Mouse (Mus musculus): ENCODE results near the gene Mbnl3.

The Mbnl3 gene

GRCm38 (mm10) chrX:51206432-51206831 is at the start of gene Mbnl3:
TSS of gene Mbnl3 (minus strand) at chrX:51206532.
- ChIA-PET POLR2A (no interaction called here), CTCF (interaction anchor here in 1 of 4 experiments (0.5 kb wide), 1 partner anchor 1705 kb away, joined by 3 read pairs; no protein-coding TSS in a partner anchor)

- ChIA-PET POLR2A (interaction anchor here in 1 of 4 experiments (0.6 kb wide), 1 partner anchor 1847 kb away, joined by 4 read pairs; no protein-coding TSS in a partner anchor), CTCF (interaction anchor here in 1 of 4 experiments (0.5 kb wide), 1 partner anchor 1706 kb away, joined by 3 read pairs; no protein-coding TSS in a partner anchor)
Measured at GRCm38 (mm10) chrX:51205548-51206324, 596 bp downstream of the Mbnl3 start.

DNA sequence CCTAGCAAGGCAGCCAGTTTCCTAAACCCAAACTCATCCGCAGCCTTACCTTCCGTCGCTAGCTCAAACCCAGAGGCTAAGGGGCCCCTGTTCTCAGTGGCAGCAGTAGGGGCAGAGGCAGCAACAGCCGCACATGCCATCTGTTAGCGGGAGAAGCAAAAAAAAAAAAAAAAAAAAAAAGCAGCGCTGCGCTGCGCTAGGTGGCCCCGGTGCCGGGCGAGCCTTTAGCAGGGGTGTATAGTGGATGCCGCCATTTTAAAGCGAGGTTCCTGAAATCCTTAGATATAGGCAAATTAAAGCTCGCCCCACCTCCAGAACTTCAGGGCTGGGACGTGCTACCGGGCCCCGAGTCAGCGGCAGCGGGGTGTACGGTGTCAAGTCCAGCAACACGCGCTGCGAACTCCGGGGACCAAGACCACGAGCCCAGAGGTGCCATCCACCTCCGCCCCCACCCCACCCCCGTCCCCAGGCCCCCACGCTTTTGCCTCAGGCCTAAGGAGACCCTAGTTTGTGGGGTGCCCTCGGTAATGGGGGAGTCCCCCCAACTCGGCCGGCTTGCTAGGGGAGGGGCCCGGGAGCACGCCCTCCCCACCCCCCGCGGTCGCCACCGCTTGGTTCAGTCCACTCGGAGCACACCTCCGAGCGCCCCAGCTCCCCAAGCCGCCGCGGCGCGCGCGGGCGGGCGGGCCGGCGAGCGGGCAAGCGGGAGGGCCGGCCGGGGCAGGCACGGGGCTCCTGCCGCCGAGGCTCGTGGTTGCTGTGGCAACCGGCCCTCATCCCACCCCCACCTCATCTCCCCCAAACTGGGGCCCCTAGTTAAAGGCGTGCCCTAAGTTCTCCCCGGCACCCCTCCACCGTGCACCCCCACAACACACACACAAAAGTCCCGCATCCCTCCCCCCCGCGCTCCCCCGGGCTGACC is 1.4 kb downstream of the Mbnl3 start:
- ChIA-PET CTCF (no interaction called here), POLR2A (interaction anchor here in 1 of 4 experiments (0.6 kb wide), 1 partner anchor 1848 kb away, joined by 4 read pairs; no protein-coding TSS in a partner anchor)

DNA sequence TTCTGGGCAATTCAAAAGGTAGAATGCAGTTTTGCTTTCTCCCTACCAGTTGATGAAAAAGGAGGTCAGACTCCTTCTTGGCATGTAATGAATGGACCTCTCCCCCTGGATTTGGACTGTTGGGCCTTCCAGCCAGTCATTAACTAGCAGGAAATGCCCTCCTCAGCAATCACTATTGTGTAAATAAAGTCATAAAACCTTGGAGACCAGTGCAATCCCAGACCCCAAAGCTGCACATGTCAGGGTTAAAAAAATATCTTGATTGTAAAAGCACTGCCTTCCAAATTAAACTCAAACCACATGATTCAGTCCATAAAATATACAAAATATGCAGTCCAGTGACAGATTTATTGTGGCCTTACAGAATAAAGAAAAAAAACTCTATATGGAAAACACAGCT is 9.3 kb downstream of the Mbnl3 start:
- ChIA-PET CTCF (no interaction called here), POLR2A (interaction anchor here in 1 of 4 experiments (1.1 kb wide), 1 partner anchor 17 kb away, joined by 3 read pairs; no protein-coding TSS in a partner anchor)

- ChIA-PET CTCF (no interaction called here), POLR2A (no interaction called here)
Measured at GRCm38 (mm10) chrX:51171914-51172313, 34.4 kb downstream of the Mbnl3 start.

GRCm38 (mm10) chrX:51171413-51171812 is 34.9 kb downstream of the Mbnl3 start:
- ChIA-PET CTCF (interaction anchor here in 3 of 4 experiments (0.6 to 1.0 kb wide), 4 partner anchors 25 to 306 kb away, joined by 3 to 5 read pairs (median 3); no protein-coding TSS in a partner anchor), POLR2A (no interaction called here)

GRCm38 (mm10) chrX:51170404-51170803 is 35.9 kb downstream of the Mbnl3 start:
- POLR2A ChIA-PET: no interaction called here

GRCm38 (mm10) chrX:51169476-51170045 is 36.8 kb downstream of the Mbnl3 start:
- CTCF ChIA-PET: interaction anchor here in 1 of 4 experiments (0.6 to 0.8 kb wide), 2 partner anchors 89 to 205 kb away, joined by 3 to 5 read pairs; no protein-coding TSS in a partner anchor
- POLR2A ChIA-PET: no interaction called here

More at GRCm38 (mm10) chrX:51170404-51170803, 35.9 kb downstream of the Mbnl3 start:
- CTCF ChIA-PET: interaction anchor here in 1 of 4 experiments (1.0 kb wide), 1 partner anchor 204 kb away, joined by 5 read pairs; no protein-coding TSS in a partner anchor

- ChIA-PET POLR2A (no interaction called here), CTCF (no interaction called here)
Measured at GRCm38 (mm10) chrX:51167976-51168375, 38.4 kb downstream of the Mbnl3 start.

DNA sequence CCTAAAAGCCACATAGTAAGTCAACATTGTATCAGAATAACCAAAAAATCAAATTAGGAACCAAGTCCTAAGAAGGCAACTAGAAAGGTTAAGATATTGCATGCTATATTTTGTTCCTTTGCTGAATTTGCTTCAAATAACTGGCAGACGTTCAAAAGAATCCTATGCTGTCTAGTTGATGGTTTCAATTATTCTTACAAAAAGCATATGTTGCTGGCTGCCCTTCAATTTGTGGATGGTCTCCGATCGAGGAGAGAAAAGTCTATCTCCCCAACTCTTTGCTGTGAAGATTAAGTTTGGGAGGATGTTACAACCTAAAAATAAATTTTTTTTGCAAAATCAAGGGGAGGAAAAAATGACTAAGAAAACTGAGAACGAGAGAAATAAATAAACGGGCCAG is 41.6 kb downstream of the Mbnl3 start:
- ChIA-PET CTCF (no interaction called here), POLR2A (no interaction called here)

GRCm38 (mm10) chrX:51148436-51148835 is 57.9 kb downstream of the Mbnl3 start:
- POLR2A ChIA-PET: no interaction called here
- CTCF ChIA-PET: no interaction called here

DNA sequence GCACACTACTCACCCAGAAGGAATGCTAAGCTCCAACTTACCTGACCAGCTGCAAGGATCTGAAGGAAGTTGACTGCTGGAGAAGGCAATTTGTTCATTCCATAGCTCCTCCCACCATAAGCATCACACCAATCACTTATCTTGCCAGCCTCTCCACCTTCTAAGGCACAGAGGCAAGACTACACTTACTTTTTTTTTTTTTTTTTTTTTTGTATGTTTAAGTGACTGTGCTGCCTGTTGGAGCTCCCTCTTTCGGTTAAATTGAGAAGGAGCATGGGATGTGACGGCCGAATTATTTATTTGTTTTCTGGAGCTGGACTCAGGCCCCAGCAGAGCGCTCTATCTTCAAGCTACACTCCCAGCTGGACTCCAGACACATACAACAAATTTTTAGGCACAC is 60.0 kb downstream of the Mbnl3 start:
- CTCF ChIA-PET: interaction anchor here (0.5 to 1.1 kb wide), 25 partner anchors 9 to 1197 kb away, joined by 3 to 12 read pairs (median 4); no protein-coding TSS in a partner anchor

GRCm38 (mm10) chrX:51140055-51140454 is 66.3 kb downstream of the Mbnl3 start:
- ChIA-PET CTCF (no interaction called here), POLR2A (no interaction called here)

More for the DNA sequence above, 60.0 kb downstream of the Mbnl3 start:
- POLR2A ChIA-PET: interaction anchor here in 2 of 4 experiments (0.7 to 1.2 kb wide), 4 partner anchors 9 to 516 kb away, joined by 3 read pairs; no protein-coding TSS in a partner anchor

- ChIA-PET POLR2A (no interaction called here), CTCF (interaction anchor here in 1 of 4 experiments (0.5 kb wide), 1 partner anchor 456 kb away, joined by 6 read pairs; no protein-coding TSS in a partner anchor)
Measured at GRCm38 (mm10) chrX:51131325-51131724, 75.0 kb downstream of the Mbnl3 start.

- ChIA-PET POLR2A (no interaction called here), CTCF (no interaction called here)
Measured at GRCm38 (mm10) chrX:51102748-51103147, 103.6 kb downstream of the Mbnl3 start.

DNA sequence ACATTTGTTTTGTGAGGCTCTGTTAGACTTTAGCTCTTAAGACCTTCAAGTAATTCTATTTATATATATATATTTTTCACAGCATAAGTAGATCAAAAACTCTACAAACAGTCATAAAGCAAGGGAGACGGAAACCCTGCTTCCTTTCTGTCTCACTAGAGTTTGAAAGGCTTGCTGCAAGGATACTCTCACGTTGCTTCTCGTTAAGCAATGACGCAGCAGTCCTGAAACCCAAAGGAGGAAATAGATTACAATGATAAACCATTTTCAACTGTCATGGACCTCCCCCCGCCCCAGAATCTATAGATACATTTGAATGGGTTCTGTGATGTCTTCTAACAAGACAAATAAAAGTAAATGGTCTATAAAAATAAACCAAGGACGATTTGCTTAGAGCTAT is 121.4 kb downstream of the Mbnl3 start:
- POLR2A ChIA-PET: no interaction called here
- CTCF ChIA-PET: no interaction called here

GRCm38 (mm10) chrX:51084211-51084610 is 122.1 kb downstream of the Mbnl3 start:
- CTCF ChIA-PET: no interaction called here
- POLR2A ChIA-PET: no interaction called here

DNA sequence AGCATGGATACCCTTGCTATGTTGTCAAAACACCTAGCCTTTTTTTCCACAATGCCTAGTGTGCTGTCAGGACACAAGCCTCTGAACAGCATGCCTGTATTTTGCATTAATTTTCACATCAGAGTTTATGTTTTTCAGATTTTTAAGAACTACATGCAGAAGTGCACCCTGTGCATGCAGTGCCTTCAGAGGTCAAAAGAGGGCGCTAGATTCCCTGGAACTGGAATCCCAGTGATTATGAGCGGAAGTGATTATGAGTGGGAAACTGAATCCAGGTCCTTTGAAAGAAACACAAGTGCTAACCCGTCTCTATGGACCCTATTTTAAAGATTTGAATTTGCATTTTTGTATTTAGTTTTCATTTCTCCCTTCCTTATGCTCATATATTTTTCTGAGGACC is 129.6 kb downstream of the Mbnl3 start:
- CTCF ChIA-PET: no interaction called here

More for the DNA sequence above, 129.6 kb downstream of the Mbnl3 start:
- POLR2A ChIA-PET: no interaction called here
